Mouse (Mus musculus) splenic B cell, adult 2 months (primary cell): Measurements from ENCODE around the gene Tph2.

Experiments
- DNase-seq: peaks from one replicate; pipeline ENCODE4 v3.0.0-alpha.2; 2011; ENCODE audit warnings: low read depth, low spot score
- H3K27me3 ChIP-seq: 2 replicates; pipeline ENCODE4 v1.6.1; 2012; ENCODE audit warnings: mild to moderate bottlenecking, low read length, moderate library complexity, mixed read lengths; ENCODE audit not compliant: control insufficient read depth, poor library complexity, insufficient read depth, severe bottlenecking
- H3K36me3 ChIP-seq: 2 replicates; pipeline ENCODE4 v1.6.1; 2012; ENCODE audit warnings: mild to moderate bottlenecking, low read length, moderate library complexity, mixed read lengths; ENCODE audit not compliant: control insufficient read depth, poor library complexity, insufficient read depth, severe bottlenecking

Tph2 gene

GRCm38 (mm10) chr10:115097163-115097562 lies 87.7 kb downstream of the Tph2 start:
- no peaks in the 10 kb centered on the region for H3K27me3 ChIP-seq
- H3K36me3 ChIP-seq, result no peaks in the 10 kb centered on the region; the same call in 1 of the 2 replicates
- peak; percentile 0 for DNase-seq

DNA sequence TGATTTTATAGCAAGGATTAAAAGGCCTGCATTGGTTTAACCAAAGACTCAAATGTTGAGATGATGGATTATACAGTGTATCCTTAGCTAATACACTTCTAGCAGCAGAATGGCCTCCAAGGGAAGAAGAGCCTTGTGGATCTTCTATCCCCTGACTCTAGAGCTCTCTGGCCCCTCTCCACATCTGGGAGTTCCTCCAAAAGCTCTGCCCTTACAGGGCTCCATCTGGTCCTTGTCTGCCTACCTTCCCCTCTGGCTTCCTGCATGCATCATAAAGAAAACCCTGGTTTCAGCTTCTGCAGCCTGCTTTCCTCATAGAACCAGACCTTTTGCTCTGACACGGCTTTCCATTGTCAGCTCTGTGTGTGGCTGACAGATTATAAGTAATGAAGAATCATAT lies 88.6 kb downstream of the Tph2 start:
- DNase-seq, result no peak
- no peaks in the 10 kb centered on the region for H3K27me3 ChIP-seq
- H3K36me3 ChIP-seq, result no peaks in the 10 kb centered on the region; the same call in 1 of the 2 replicates

DNA sequence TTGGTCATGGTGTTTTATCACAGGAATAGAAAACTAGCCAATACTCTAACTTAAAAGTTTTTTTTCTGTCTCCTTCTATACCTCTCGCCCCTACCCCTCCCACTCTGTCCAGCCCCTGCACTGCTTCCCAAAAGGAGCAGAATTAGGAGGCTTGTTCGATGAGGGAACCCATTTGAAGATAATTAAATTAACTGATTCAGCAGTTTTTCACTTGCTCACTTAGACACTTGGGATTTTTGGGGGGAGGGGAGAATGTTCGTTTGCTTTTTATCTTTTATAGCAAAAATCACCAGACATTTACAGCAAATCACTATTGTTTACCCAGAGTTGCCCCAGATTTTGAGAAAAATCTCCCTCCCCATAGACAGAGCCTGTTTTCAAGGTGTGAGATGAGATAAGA lies 106.6 kb downstream of the Tph2 start:
- DNase-seq, result no peak
- no peaks in the 10 kb centered on the region for H3K36me3 ChIP-seq
- H3K27me3 ChIP-seq, result no peaks in the 10 kb centered on the region

DNA sequence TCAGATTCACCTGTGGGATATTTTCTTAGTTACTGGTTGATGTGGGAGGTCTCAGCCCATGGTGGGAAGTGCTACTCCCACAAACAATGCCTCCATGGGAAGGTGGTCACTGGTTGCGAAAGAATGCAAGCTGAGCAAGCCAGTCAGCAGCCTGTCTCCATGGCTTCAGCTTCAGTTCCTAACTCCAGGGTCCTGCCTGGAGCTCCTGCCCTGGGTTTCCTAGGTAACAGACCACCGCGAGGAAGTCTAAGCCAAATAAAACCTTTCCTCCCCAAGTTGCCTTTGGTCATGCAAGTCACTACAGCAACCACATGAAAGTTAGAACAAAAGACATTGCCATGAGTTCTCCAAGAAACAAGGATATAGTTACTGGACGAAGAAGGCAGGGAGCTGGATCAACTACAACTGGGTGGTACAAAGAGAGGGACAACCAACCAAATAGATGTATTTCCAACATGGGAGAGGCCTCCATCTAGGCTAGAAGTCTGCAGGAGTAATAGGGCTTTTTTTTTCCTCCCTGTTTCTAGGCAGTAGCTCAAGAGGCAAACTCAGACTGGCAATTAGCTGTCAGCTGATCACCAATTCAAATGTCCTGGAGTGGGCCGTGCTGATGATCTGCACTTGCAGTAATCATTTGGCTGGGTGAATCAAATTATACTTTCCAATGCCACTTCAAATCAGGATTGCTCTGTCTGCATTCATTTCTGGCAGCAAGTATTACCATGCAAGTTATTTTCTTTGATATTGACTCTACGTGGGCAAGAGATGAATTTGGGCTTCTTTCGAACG lies 115.5 kb downstream of the Tph2 start:
- no peaks in the 10 kb centered on the region for H3K36me3 ChIP-seq
- no peak for DNase-seq
- no peaks in the 10 kb centered on the region for H3K27me3 ChIP-seq

DNA sequence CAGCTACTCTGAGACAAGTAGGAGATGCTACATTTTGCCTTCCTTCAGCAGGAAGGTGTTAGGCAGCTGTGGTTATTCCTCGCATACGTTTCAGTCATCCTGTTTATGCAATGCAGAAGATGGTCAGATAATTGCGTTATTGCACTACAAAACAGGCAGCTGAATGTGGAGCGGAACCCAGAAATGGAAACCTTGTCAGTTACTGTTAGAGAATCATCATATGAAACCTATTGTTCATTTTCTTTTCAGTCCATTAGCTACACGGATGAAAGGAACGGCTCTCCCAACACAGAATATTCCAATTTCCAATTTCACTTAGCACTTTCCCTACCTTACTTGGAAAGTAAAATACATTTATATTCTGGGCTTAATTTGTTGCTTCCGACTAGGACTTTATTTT lies 120.9 kb downstream of the Tph2 start:
- no peaks in the 10 kb centered on the region for H3K36me3 ChIP-seq
- H3K27me3 ChIP-seq, result no peaks in the 10 kb centered on the region
- no peak for DNase-seq

DNA sequence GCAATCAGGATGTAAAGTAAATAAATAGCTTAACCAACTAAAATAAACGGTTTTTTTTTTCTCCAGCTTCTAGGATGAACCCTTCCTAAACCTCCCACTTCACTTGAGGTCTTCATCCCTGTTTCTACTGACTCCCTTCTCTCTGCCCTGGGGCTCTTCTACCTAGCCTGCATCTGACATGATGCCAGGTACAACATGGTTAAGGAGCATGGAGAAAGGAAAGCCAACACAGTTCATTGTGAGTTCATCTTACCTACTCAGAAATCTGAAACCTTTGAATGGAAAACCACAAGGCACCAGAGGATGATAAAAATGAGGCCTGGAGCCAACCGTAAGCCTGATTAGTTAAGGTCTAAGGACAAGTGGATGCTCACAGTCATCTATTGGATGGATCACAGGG lies 123.3 kb downstream of the Tph2 start:
- H3K36me3 ChIP-seq, result no peaks in the 10 kb centered on the region
- H3K27me3 ChIP-seq, result no peaks in the 10 kb centered on the region
- DNase-seq, result no peak

- no peak for DNase-seq
- H3K27me3 ChIP-seq, result no peaks in the 10 kb centered on the region
- H3K36me3 ChIP-seq, result no peaks in the 10 kb centered on the region
Observed at GRCm38 (mm10) chr10:115060759-115061158, 124.1 kb downstream of the Tph2 start.

DNA sequence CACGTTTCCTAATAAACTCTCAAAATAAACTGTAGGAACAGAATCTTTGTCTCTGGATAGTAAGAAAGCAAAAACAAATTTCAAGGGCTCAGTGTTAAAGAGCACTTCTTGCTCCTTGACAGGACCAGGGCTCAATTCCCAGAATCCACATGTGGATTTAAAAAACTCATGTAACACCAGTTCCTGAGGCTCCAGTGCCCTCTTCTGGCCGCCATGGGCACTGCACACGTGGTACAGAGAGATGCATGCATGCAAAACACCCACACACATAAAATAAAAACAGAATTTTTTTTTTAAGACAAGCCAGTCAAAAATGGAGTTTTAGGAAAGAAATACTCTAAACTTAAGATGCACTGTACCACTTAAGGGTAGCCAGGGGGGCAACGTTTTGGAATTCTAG lies 133.2 kb downstream of the Tph2 start:
- Histone ChIP-seq H3K36me3 (no peaks in the 10 kb centered on the region), H3K27me3 (no peaks in the 10 kb centered on the region)
- DNase-seq, result no peak

GRCm38 (mm10) chr10:115050674-115051073 lies 134.1 kb downstream of the Tph2 start:
- no peaks in the 10 kb centered on the region for H3K36me3 ChIP-seq
- no peak for DNase-seq
- H3K27me3 ChIP-seq, result no peaks in the 10 kb centered on the region

DNA sequence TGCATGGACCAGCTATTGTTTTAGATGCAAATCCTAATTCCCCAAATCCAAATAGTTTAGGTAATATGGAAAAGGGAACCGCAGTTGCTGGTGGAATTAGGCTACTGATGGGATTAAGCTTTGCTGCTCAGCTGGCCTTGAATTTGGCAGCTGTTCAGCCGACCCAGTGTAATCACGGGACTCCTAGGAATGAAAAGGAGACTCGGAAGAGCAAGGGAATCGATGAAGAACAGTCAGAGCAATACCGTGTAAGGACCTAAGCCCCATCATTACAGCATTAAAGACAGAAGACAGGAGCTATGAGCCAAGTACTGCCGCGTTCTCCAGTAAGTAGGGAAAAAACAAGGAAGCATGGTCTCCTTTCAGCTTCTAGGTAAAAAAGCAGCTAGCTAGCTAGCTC lies 134.6 kb downstream of the Tph2 start:
- H3K27me3 ChIP-seq, result no peaks in the 10 kb centered on the region
- DNase-seq, result no peak
- no peaks in the 10 kb centered on the region for H3K36me3 ChIP-seq

DNA sequence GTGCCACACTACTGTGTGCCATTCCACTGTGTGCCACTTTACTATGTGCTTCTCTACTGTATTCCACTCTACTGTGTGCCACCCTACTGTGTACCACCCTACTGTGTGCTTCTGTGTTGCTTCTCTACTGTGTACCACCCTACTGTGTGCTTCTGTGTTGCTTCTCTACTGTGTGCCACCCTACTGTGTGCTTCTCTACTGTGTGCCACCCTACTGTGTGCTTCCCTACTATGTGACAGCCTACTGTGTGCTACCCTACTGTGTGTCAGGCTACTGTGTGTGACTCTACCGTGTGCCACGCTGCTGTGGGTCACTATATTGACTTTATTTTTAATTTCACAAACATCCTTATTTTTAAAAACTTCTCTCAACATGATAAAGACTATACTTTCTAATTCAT lies 136.3 kb downstream of the Tph2 start:
- no peaks in the 10 kb centered on the region for H3K36me3 ChIP-seq
- H3K27me3 ChIP-seq, result no peaks in the 10 kb centered on the region
- no peak for DNase-seq

- Histone ChIP-seq H3K36me3 (no peaks in the 10 kb centered on the region), H3K27me3 (no peaks in the 10 kb centered on the region)
- DNase-seq, result no peak
Observed at GRCm38 (mm10) chr10:115035748-115036147, 149.1 kb downstream of the Tph2 start.
